Mouse (Mus musculus): Measurements from ENCODE around the gene Tctex1d4. TPM values are rescaled to one million over a fixed set of nuclear protein-coding genes. Genes with fewer than 3 reads are reported as not detected.

Gene Tctex1d4
- polyA plus RNA-seq, 1 experiment from 2014 or later = not detected

DNA sequence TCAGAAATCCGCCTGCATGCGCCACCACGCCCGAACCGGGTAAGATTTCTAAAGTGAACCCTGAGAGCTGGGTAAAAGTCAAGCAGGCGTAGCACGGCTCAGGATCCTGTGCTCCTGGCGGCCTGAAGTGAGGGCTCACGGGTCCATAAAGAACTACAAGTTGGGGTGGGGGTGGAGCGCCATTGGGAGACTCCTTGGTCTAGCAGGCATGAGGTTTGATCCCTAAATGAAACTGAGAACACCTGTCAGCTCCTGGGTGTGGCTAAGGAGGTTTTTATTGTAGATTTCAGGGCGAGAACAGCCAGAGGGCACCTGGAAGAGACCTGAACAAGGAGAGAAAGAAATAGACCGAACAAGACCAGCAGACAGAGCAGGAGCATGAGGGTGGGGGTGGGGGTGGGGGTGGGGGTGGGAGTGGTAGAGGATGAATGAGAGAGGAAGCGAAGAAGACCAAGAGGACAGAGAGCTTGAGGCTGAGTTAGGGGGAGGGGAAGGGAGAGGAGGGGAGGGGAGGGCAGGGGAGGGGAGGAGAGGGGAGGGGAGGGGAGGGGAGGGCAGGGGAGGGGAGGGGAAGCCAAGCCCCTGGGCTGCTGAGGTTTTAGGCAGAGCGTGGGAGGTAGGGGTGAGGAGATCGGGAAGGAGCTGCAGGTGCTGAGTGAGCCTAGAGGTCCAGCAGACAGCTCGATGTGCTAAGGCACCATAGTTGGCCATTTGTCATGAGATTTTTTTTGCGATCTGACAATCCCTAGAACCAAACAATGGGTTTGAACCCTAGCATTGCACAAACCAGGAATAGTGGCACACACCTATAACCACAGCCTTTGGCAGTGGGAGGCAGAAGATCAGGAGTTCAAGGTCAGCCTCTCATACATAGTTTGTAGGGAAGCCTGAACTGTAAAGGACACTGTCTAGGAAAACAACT lies 12.0 kb downstream of the Tctex1d4 start:
- no peak overlapping the region for H3K4me3 ChIP-seq (ENCODE audit: low read depth, low read length)
- 55% methylated on average over 16 of the region's 17 CpGs for WGBS (ENCODE audit: insufficient replicate concordance)
- H3K27ac ChIP-seq (ENCODE audit: low read depth, low read length) = no peak overlapping the region
- H3K9me3 ChIP-seq (replicated peaks; ENCODE audit: control insufficient read depth, low read length) = no peaks in the 10 kb centered on the region
- no peaks in the 10 kb centered on the region for H3K36me3 ChIP-seq (ENCODE audit: control insufficient read depth, insufficient read depth, low read length)
- peaks cover 5% of the 10 kb centered on the region; the same call in 1 of the 2 replicates for H3K4me1 ChIP-seq (ENCODE audit: control insufficient read depth, insufficient read depth, low read length)
- H3K9ac ChIP-seq (ENCODE audit: low read depth, low read length) = no peak overlapping the region
- ATAC-seq (replicated peaks; ENCODE audit: insufficient number of reproducible peaks, low FRiP score, low TSS enrichment) = no peak
- 0 out of 2 replicates have a peak, but pooled peaks cover under 1% of the 10 kb centered on the region for H3K27me3 ChIP-seq (ENCODE audit: control insufficient read depth, insufficient read depth, low read length)
- H3K4me2 ChIP-seq = no peak overlapping the region

GRCm38 (mm10) chr4:117139217-117139612 lies 12.6 kb downstream of the Tctex1d4 start:
- Histone ChIP-seq H3K4me2 (no peak overlapping the region), H3K36me3 (ENCODE audit: control insufficient read depth, insufficient read depth, low read length) (no peaks in the 10 kb centered on the region), H3K4me3 (ENCODE audit: low read depth, low read length) (no peak overlapping the region), H3K27ac (ENCODE audit: low read depth, low read length) (no peak overlapping the region), H3K4me1 (ENCODE audit: control insufficient read depth, insufficient read depth, low read length) (peaks cover 3% of the 10 kb centered on the region; the same call in 1 of the 2 replicates), H3K27me3 (ENCODE audit: control insufficient read depth, insufficient read depth, low read length) (no peaks in the 10 kb centered on the region), H3K9me3 (replicated peaks; ENCODE audit: control insufficient read depth, low read length) (no peaks in the 10 kb centered on the region), H3K9ac (ENCODE audit: low read depth, low read length) (no peak overlapping the region)
- ATAC-seq (replicated peaks; ENCODE audit: insufficient number of reproducible peaks, low FRiP score, low TSS enrichment) = no peak
- 4% methylated on average over 2 of the region's 2 CpGs for WGBS (ENCODE audit: insufficient replicate concordance)

GRCm38 (mm10) chr4:117140613-117141012 lies 14.0 kb downstream of the Tctex1d4 start:
- Histone ChIP-seq H3K4me3 (ENCODE audit: low read depth, low read length) (no peak overlapping the region), H3K9ac (ENCODE audit: low read depth, low read length) (no peak overlapping the region), H3K27me3 (ENCODE audit: control insufficient read depth, insufficient read depth, low read length) (no peaks in the 10 kb centered on the region), H3K36me3 (ENCODE audit: control insufficient read depth, insufficient read depth, low read length) (no peaks in the 10 kb centered on the region), H3K27ac (ENCODE audit: low read depth, low read length) (no peak overlapping the region), H3K9me3 (replicated peaks; ENCODE audit: control insufficient read depth, low read length) (no peaks in the 10 kb centered on the region), H3K4me1 (ENCODE audit: control insufficient read depth, insufficient read depth, low read length) (no peaks in the 10 kb centered on the region), H3K4me2 (no peak overlapping the region)
- WGBS (ENCODE audit: insufficient replicate concordance) = 46% methylated on average over 4 of the region's 4 CpGs
- no peak for ATAC-seq (replicated peaks; ENCODE audit: insufficient number of reproducible peaks, low FRiP score, low TSS enrichment)

GRCm38 (mm10) chr4:117143023-117143422 lies 16.4 kb downstream of the Tctex1d4 start:
- no peaks in the 10 kb centered on the region for H3K36me3 ChIP-seq (ENCODE audit: control insufficient read depth, insufficient read depth, low read length)
- no peak overlapping the region for H3K9ac ChIP-seq (ENCODE audit: low read depth, low read length)
- no peaks in the 10 kb centered on the region for H3K27me3 ChIP-seq (ENCODE audit: control insufficient read depth, insufficient read depth, low read length)
- WGBS (ENCODE audit: insufficient replicate concordance) = 50% methylated on average over 7 of the region's 7 CpGs
- no peak for ATAC-seq (replicated peaks; ENCODE audit: insufficient number of reproducible peaks, low FRiP score, low TSS enrichment)
- H3K27ac ChIP-seq (ENCODE audit: low read depth, low read length) = no peak overlapping the region
- no peaks in the 10 kb centered on the region for H3K4me1 ChIP-seq (ENCODE audit: control insufficient read depth, insufficient read depth, low read length)
- H3K4me3 ChIP-seq (ENCODE audit: low read depth, low read length) = no peak overlapping the region
- no peaks in the 10 kb centered on the region for H3K9me3 ChIP-seq (replicated peaks; ENCODE audit: control insufficient read depth, low read length)
- H3K4me2 ChIP-seq = no peak overlapping the region

GRCm38 (mm10) chr4:117145248-117145647 lies 18.7 kb downstream of the Tctex1d4 start:
- WGBS (ENCODE audit: insufficient replicate concordance) = 92% methylated on average over 13 of the region's 13 CpGs

DNA sequence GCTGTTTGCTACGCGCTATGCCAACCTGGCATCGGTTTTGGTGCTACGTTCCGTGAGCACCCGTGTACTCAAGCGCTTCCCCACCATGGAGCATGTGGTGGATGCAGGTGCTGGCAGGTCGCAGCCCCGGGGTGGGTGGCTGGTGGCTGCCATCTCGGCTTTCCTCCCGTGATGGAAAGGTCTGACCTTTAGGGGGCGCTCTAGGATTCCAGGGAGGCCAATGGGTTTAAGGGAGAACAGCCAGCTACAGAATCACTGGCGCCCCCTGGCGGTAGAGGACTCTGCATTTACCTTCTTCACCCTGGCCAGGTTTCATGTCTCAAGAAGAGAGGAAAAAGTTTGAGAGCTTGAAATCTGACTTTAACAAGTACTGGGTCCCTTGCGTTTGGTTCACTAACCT lies 19.6 kb downstream of the Tctex1d4 start:
- Histone ChIP-seq H3K27ac (ENCODE audit: low read depth, low read length) (no peak overlapping the region), H3K36me3 (ENCODE audit: control insufficient read depth, insufficient read depth, low read length) (peaks cover 10% of the 10 kb centered on the region), H3K4me2 (no peak overlapping the region), H3K9ac (ENCODE audit: low read depth, low read length) (no peak overlapping the region), H3K9me3 (replicated peaks; ENCODE audit: control insufficient read depth, low read length) (no peaks in the 10 kb centered on the region), H3K4me3 (ENCODE audit: low read depth, low read length) (no peak overlapping the region), H3K27me3 (ENCODE audit: control insufficient read depth, insufficient read depth, low read length) (no peaks in the 10 kb centered on the region), H3K4me1 (ENCODE audit: control insufficient read depth, insufficient read depth, low read length) (no peaks in the 10 kb centered on the region)
- ATAC-seq (replicated peaks; ENCODE audit: insufficient number of reproducible peaks, low FRiP score, low TSS enrichment) = no peak
- WGBS (ENCODE audit: insufficient replicate concordance) = 31% methylated on average over 15 of the region's 15 CpGs

More at GRCm38 (mm10) chr4:117145248-117145647, 18.7 kb downstream of the Tctex1d4 start:
- no peak overlapping the region for H3K4me3 ChIP-seq (ENCODE audit: low read depth, low read length)
- no peak overlapping the region for H3K27ac ChIP-seq (ENCODE audit: low read depth, low read length)
- H3K27me3 ChIP-seq (ENCODE audit: control insufficient read depth, insufficient read depth, low read length) = no peaks in the 10 kb centered on the region
- H3K9me3 ChIP-seq (replicated peaks; ENCODE audit: control insufficient read depth, low read length) = no peaks in the 10 kb centered on the region
- H3K36me3 ChIP-seq (ENCODE audit: control insufficient read depth, insufficient read depth, low read length) = peaks cover 2% of the 10 kb centered on the region
- no peak for ATAC-seq (replicated peaks; ENCODE audit: insufficient number of reproducible peaks, low FRiP score, low TSS enrichment)
- H3K4me1 ChIP-seq (ENCODE audit: control insufficient read depth, insufficient read depth, low read length) = no peaks in the 10 kb centered on the region
- no peak overlapping the region for H3K4me2 ChIP-seq
- no peak overlapping the region for H3K9ac ChIP-seq (ENCODE audit: low read depth, low read length)

DNA sequence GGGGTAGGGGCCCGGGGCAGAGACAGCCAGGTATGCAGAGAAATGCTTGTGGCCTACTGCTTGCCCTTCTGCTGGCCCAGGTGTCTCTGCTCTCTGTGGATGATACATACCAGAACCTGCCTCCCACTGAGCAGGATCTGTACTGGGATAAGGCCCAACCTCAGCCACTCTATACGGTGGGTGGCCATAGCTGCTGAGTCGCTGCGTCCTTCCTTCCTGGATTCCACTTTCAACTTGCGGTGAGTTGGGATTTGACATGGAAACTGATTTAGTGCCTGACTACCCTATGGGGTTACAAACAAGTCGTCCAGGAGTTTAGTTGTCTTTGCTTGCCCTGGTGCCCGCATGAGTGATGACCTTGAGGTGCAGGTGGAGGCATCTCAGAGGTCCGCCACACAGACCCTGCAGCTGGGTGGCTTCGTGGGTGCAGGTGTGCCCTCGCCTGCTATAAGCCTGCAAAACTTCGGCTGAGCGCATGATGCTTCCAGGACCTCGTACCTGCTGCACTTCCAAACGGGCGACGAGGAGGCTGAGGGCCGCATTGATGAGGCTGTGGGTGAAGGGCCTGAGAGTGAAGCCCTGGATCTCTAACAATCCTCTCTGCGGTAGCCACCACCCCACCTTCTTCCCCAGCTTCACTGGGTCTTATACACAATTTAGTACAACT lies 21.6 kb downstream of the Tctex1d4 start:
- Histone ChIP-seq H3K4me3 (ENCODE audit: low read depth, low read length) (no peak overlapping the region), H3K27me3 (ENCODE audit: control insufficient read depth, insufficient read depth, low read length) (no peaks in the 10 kb centered on the region), H3K36me3 (ENCODE audit: control insufficient read depth, insufficient read depth, low read length) (peaks cover 24% of the 10 kb centered on the region), H3K4me1 (ENCODE audit: control insufficient read depth, insufficient read depth, low read length) (peaks cover 4% of the 10 kb centered on the region; the same call in 1 of the 2 replicates), H3K9ac (ENCODE audit: low read depth, low read length) (no peak overlapping the region), H3K4me2 (no peak overlapping the region), H3K9me3 (replicated peaks; ENCODE audit: control insufficient read depth, low read length) (no peaks in the 10 kb centered on the region), H3K27ac (ENCODE audit: low read depth, low read length) (no peak overlapping the region)
- ATAC-seq (replicated peaks; ENCODE audit: insufficient number of reproducible peaks, low FRiP score, low TSS enrichment) = no peak
- 81% methylated on average over 18 of the region's 18 CpGs for WGBS (ENCODE audit: insufficient replicate concordance)

DNA sequence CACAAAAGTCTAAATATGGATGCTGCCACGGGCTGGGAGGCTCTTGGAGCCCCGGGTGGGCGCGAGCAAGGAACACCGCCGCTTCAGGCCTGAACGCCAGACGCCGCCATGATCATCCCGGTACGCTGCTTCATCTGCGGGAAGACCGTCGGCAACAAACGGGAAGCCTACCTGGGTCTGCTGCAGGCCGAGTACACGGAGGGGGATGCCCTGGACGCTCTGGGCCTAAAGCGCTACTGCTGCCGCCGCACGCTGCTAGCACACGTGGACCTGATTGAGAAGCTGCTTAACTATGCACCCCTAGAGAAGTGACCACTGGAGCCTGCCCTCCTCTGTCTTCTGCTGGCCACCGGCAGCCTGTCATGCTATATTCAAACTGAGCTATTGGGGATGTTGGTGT lies 22.2 kb downstream of the Tctex1d4 start:
- no peak overlapping the region for H3K4me3 ChIP-seq (ENCODE audit: low read depth, low read length)
- H3K4me1 ChIP-seq (ENCODE audit: control insufficient read depth, insufficient read depth, low read length) = peaks cover 10% of the 10 kb centered on the region; the same call in 1 of the 2 replicates
- no peak for ATAC-seq (replicated peaks; ENCODE audit: insufficient number of reproducible peaks, low FRiP score, low TSS enrichment)
- peaks cover 28% of the 10 kb centered on the region for H3K36me3 ChIP-seq (ENCODE audit: control insufficient read depth, insufficient read depth, low read length)
- H3K27ac ChIP-seq (ENCODE audit: low read depth, low read length) = no peak overlapping the region
- no peaks in the 10 kb centered on the region for H3K9me3 ChIP-seq (replicated peaks; ENCODE audit: control insufficient read depth, low read length)
- WGBS (ENCODE audit: insufficient replicate concordance) = 67% methylated on average over 24 of the region's 24 CpGs
- H3K9ac ChIP-seq (ENCODE audit: low read depth, low read length) = no peak overlapping the region
- H3K4me2 ChIP-seq = no peak overlapping the region
- H3K27me3 ChIP-seq (ENCODE audit: control insufficient read depth, insufficient read depth, low read length) = no peaks in the 10 kb centered on the region

All from heart, embryonic 11.5 days (tissue).